Mouse (Mus musculus): Measurements from ENCODE around the gene Slc25a41.

The Slc25a41 gene

GRCm38 (mm10) chr17:56995046-56995445, 46.4 kb downstream of the Slc25a41 start:
- in situ Hi-C loops (cut with MboI, MseI) = loop anchor here in 1 of 2 experiments (5.0 kb wide), 1 partner anchor 172 kb away; no protein-coding TSS in a partner anchor

GRCm38 (mm10) chr17:56990966-56991365, 50.5 kb downstream of the Slc25a41 start:
- in situ Hi-C loops (cut with MboI, MseI) = no loop called here

GRCm38 (mm10) chr17:56990115-56990746, 51.2 kb downstream of the Slc25a41 start, which contains the start of gene Clpp:
Gene Clpp, plus strand, starts transcription at chr17:56990305.
- in situ Hi-C loops (cut with MboI, MseI) = no loop called here

GRCm38 (mm10) chr17:56989467-56990114, 51.9 kb downstream of the Slc25a41 start:
- in situ Hi-C loops (cut with MboI, MseI) = no loop called here

- in situ Hi-C loops (cut with MboI, MseI) = no loop called here
Observed at GRCm38 (mm10) chr17:56988921-56989430, 52.5 kb downstream of the Slc25a41 start.

- in situ Hi-C loops (cut with MboI, MseI) = no loop called here
Observed at GRCm38 (mm10) chr17:56988441-56988840, 53.0 kb downstream of the Slc25a41 start.

GRCm38 (mm10) chr17:56986105-56986805, 55.2 kb downstream of the Slc25a41 start:
- in situ Hi-C loops (cut with MboI, MseI) = no loop called here

- in situ Hi-C loops (cut with MboI, MseI) = no loop called here
Observed at GRCm38 (mm10) chr17:56985656-56986055, 55.8 kb downstream of the Slc25a41 start.

- in situ Hi-C loops (cut with MboI, MseI) = no loop called here
Observed at GRCm38 (mm10) chr17:56984886-56985285, 56.6 kb downstream of the Slc25a41 start.

All from T-helper 17 cell (primary cell).